Mouse (Mus musculus) T-helper 17 cell (primary cell): ENCODE data around the gene Mllt11.

Source experiments
- in situ Hi-C, 2 experiments: fragments of 300-600 bp; cut with MboI, MseI; formaldehyde crosslinking; loops; 1 replicate in 1 of 2; 2 replicates in 1 of 2; pipeline ENCODE4 v1.15.1; 2025; ENCODE audit warnings: high pct_unique_total_duplicates in 2 of 2

Gene Mllt11

DNA sequence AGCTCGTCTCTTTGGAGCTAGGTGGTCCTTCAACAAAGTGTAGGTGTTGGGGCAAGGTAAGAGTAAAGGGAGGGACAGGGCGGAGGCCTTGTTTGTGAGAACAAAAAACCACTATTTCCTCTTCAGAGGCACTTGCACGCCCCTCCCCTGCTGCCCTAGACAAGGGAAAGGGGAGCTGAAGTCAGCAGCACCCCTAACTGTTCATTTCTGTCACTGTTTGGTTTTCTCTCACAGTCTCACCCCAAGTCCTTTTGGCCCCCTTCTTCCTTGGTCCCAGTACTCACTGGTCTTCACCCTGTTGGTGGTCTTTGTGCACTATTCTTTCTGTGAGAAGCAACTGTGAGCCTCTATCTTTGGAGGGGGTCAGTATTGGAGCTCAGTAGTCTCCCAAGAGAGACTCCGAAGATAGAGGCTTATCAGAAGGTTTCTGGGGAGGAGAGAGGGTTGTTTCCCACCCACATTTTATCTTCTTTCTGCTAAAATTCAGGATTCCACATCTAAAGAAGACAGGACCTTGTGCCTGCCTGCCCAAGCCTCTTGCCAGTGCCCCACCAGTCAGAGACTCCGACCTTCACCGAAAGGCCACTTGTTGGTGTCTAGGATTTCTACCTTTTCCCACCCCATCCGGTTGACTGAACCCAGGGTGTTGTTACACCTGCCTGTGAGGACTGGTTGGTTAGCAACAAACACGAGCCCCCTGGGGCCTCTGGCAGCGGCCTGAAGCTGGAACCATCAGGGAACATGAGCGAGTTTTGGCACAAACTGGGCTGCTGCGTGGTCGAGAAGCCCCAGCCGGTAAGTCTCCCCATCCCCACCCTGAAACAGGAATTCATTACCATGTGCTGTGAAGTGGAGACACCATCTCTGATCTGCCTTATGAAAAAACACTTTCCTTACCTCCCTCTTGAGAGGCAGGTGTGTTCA lies at the start of gene Mllt11:
TSS of gene Mllt11 (minus strand) at position 874 of the 924 bp plus-strand sequence.
- in situ Hi-C loops, result no loop called here

DNA sequence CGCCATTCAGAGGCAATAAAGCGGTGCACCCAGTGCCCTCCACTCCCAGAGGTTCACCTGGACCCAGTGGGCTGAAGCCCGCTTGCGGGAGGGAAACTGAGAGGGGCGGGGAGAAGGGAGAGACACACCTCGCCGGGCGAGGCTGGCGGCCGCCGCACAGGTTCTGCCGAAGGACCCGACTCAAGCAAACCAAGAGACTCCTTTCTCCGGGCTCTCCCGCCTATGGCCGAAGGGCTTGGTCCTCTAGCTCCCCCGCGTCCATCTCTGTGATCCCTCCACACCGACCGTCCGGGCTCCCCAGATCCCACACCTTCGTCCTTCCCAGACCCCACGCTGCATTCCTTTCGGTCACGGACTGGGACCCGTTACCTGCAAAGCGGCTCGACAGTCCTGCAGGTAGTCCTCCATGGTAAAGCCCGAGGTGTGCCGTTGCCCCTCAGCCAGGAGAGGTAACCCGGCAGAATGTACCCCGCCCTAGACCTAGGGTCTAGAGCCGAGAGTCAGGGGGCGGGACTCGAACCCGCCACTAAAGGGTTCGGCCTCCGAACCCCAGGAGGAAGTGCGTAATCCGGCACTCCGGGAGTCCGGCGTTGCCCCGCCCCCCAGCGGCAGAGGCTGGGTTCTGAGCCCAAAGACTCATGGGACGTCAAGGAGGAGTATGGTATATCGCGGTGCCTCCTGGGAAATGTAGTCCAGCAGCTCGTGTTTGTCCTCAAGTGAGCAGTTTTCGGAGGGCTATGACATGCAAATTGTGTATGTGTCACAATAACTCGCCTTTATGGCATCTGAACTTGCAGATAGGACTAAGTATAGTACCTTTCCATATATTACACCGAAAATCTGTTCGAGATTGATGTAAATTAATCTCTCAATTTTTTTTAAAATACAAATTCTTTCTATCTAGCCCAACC lies 49.5 kb upstream of the Mllt11 start, which contains the start of the genes Mindy1 and Prune1:
TSS of gene Mindy1 (plus strand) at position 130 of the 911 bp plus-strand sequence.
TSS of gene Prune1 (minus strand) at position 861 of the 911 bp plus-strand sequence.
- in situ Hi-C loops, result no loop called here

DNA sequence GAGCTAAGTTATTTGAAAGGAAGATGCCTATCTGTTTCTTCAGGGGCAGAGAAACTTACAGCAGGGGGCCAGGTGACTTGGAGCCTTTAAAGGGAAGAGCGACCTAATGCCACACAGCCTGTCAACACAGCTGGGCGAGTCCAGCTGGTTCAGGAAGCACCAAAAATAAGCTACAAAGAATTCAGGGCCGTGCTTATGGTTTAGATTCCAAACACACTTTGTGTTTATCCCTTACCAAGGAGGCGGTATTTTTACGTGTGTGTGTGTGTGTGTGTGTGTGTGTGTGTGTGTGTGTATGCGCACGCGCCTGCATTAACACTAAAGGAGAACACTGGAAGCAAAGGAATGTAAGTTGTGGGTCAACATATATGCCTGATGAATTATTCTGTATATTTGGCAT lies 48.8 kb upstream of the Mllt11 start:
- in situ Hi-C loops, result no loop called here

DNA sequence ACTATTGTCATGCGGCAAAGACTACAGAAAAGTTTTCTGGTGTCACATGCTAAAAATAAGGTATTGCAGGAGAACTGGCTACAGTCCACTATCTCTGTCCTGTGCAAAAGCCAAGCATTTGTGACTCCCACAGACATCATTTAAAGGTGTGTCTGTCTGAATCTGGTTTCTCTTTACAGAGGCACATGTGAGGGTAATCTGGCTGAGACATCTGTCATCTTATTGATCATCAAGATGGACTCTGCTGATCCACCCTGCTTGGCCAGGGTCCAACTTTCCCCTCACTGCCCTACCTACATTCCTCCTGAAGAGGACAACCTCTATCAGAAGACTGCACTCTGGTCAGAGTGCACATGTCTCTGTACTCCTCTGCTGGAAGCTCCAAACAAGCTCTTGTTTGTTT lies 45.2 kb upstream of the Mllt11 start:
- in situ Hi-C loops, result no loop called here

DNA sequence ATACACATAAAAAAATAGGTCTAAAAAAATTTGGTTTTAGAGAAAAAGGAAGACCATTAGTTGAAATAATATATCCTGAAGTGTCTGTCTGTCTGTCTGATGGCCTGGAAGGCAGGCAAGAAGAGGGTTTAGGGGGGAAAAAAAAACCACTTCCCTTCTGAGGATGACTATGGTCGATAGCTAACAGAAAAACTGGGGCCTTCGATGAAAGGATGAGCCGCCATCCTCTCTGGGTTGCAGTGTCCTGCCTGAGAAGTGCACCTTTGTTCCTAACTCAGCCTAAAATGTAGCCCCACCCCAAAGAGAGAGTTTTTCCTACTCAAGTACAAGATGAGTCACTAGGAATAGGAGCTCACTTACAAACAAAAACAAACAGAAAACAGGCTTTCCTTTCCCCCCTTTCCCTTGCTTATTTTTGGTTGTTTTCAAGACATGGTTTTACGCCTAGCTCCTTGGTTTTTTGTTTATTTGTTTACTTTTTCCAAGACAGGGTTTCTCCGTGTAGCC lies 44.5 kb upstream of the Mllt11 start:
- in situ Hi-C loops, result no loop called here

DNA sequence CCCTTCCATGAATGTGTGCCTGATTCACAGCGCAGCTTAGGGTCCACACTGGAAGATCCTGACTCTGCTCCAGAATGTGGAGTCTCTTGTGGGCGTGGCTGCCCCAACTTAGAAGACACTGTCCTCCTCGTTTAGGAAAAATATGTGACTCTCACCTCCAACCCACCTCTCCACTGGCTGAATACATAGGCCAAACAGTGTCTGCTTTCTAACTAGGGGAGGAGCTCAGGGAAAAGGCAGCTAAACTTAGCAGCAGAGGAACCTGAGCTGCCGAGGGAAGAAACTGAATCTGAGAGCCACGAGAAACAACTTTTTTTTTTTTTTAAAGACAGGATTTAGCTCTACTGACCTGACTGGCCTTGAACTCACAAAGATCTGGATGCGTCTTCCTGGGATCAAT lies 43.2 kb upstream of the Mllt11 start:
- in situ Hi-C loops, result no loop called here

DNA sequence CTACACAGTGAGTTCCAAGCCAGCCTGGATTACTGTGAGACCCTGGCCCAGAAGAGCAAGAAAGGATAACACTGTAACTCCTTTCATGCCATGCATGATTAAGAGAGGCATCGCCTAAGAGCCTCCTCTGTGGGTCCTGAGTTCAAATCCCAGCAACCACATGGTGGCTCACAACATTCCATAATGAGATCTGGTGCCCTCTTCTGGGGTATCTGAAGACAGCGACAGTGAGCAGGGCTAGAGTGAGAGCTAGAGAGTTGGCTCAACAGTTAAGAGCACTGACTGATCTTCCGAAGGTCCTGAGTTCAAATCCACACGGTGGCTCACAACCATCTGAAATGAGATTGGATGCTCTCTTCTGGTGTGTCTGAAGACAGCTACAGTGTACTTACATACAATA lies 42.5 kb upstream of the Mllt11 start:
- in situ Hi-C loops, result no loop called here

DNA sequence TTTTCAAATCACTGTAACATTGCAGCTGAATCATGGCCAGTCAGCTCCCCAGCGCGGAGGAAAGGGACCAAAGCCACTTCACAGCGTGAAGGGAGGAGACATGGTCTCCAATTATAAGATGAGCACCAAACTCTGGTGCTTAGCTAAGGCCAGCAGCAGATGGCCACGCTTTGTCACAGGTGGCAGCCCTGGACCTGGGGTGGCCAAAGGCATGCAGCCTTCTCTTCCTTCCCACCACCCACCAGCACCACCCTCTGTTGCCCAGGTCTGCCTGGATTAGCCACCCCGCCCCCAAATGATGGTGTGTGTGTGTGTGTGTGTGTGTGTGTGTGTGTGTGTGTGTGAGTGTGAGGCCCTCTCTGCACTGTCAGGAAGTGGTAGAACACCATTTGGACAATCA lies 41.5 kb upstream of the Mllt11 start:
- in situ Hi-C loops, result no loop called here

DNA sequence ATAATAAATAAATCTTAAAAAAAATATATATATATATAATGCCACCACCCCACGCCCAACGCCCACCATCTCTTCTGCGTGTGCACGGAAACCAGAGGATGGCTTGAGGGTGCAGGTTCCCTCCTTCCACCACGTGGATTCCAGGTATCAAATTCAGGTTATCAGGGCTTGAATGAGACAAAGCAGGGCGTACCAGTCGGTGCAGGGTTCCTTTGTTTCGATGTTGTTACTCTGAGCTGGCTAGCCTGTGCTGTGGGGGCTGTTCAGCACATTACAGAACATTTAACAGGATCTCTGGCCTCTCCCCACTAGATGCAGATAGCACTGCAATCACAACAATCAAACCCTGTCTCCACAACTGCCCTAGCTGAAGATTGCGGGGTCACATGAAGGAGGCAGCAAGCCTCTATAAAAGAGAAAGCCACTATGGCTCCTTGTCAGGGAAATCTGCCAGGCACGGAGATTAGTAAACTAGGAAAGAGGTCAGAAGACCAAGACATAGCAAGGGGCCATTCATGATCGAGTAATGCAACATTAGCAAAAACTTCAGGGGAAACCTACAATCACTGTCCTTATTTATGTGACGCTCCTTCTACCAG lies 38.9 kb upstream of the Mllt11 start:
- in situ Hi-C loops, result no loop called here

DNA sequence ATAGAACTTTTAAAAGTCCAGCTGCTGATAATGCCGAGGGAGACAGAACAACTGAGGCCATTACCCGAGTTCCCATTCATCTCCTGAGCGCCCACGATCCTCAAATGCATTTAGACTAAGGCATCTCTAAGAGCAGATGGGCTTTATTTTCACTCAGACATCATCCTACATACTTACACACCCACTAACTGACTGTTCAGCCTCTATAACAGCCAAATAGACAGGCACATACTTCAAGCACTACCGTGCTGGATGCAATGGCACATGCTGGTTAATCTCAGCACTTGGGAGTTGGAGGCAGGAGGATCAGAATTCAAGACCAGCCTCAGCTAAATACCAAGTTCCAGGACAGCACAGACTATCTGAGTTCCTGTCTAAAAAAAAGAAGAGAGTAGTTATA lies 37.8 kb upstream of the Mllt11 start:
- in situ Hi-C loops, result loop anchor here in 1 of 2 experiments (10.0 kb wide), 1 partner anchor 125 kb away; the partner anchor contains the start of gene Tnfaip8l2

DNA sequence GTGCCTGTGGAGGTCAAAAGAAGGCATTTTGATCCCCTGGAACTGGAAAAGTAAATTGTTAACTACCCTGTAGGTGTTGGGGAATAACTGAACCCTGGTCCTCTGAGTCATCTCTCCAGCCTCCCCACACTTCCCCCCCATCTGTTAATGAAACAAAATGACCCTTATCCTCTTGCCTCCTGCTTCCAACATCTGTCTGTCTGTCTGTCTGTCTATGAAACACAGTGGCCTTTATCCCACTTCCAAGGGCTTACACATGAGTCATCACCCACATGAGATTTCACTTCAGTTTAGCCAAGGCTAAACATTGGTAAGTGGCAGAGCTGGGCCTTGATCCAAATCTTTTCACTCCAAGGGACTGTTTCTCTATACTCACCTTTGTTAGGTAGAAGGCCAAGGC lies 35.9 kb upstream of the Mllt11 start:
- in situ Hi-C loops, result loop anchor here in 1 of 2 experiments (10.0 kb wide), 1 partner anchor 123 kb away; the partner anchor contains the start of gene Tnfaip8l2

DNA sequence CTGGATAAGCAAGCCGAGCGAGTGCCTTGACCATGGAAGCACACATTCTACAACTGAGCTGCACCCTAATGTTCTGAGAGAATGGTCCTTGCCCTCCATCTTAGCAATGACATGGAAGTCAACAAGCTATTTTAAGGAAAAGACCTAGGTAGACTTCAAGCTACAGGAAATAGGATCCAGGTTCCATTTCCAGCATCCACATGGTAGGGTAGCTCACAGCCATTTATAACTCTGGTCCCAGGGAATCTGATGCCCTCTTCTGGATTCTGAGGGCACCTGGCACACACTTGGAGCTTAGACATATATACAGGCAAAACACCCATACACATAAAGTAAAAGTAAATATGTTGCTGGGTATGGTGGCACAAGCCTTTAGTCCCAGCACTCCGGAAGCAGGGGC lies 34.1 kb upstream of the Mllt11 start:
- in situ Hi-C loops, result loop anchor here in 1 of 2 experiments (10.0 kb wide), 1 partner anchor 121 kb away; the partner anchor contains the start of gene Tnfaip8l2

DNA sequence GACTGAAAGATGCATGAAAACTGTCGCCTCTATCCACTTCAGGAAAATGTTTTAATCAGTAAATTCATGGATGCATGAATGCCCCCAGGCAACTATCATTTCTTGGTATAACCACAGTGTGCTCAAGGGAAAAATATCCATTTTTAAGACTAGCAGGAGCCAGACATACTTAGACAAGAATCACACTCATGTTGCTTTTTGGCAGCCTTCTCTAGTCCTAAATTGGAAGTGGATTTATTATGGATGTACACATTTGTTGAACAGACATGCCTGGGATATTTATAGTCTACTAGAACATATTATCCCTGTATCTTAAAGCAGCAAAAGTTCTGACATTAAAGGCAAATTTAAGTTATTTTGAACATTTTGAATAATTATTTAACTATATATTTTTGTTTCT lies 32.8 kb upstream of the Mllt11 start:
- in situ Hi-C loops, result loop anchor here in 1 of 2 experiments (10.0 kb wide), 1 partner anchor 120 kb away; the partner anchor contains the start of gene Tnfaip8l2

DNA sequence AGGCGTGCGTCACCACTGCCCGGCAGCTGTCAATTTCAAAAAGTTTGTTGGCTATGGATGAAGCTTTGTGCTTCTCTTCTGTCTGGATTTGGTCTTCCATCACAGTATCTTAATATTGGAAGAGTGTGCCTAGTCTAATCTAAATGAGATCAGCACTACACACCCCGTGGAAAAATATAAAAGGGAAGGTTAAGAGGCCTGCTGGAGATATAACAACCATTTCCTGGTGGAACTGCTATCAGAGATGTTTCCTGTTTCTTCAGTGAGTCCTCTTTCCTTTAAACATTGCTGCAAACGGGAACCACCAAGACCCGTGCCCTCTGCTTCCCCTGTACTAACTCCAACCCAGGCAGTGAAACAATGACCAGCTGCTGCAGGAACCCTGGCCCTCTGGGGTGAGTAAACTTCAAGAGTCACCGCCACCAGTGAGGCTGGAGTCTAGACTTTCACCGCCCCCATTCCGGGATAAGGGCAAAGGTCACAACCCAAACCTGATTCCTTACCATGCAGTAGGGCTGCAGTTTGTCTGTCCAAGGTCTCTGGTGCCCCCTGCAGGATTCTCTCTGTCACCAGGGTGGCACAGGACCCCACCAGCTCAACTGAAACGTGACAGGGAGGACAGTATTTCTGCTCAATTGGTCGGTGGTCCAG lies 31.2 kb upstream of the Mllt11 start:
- in situ Hi-C loops, result loop anchor here in 1 of 2 experiments (10.0 kb wide), 1 partner anchor 118 kb away; the partner anchor contains the start of gene Tnfaip8l2

DNA sequence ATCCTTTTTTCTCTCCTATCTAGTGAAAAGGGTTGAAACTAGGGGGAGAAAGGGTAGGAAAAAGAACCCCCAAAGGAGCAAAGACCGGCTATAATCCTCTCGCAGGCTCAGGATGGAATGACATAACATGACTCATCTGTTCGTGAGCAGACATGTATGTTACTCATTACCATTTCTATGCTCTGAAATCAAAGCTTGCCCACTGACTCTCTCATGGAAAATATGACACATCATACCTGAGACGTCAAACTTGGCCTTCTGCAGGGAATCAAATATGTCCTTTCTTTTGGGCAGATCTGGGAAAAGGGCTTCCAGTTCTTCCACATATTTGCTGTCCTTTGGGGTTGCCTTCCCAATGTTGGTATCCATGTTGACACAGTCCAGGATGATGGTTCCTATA lies 30.0 kb upstream of the Mllt11 start:
- in situ Hi-C loops, result loop anchor here in 1 of 2 experiments (10.0 kb wide), 1 partner anchor 117 kb away; the partner anchor contains the start of gene Tnfaip8l2

DNA sequence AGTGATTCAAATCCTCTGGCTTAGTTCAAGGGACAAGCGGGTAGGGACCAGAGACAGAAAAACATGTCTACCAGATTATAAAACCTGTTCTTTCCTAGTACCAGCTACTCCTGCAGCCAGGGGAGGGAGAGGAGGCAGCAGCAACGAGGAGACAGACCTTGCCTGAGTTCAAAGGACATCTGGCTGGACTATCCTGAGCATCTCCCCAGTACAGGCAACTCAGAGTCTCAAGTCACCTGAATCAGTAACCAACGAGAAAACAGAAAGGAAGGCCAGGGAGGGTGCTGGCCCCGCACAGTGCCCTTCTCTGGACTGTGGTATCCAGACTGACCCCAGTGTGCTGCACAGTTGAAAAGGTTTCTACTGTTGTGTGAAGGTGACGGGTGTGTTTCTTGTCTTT lies 25.0 kb upstream of the Mllt11 start:
- in situ Hi-C loops, result loop anchor here in 1 of 2 experiments (5.0 kb wide), 1 partner anchor 50 kb away; no protein-coding TSS in a partner anchor

DNA sequence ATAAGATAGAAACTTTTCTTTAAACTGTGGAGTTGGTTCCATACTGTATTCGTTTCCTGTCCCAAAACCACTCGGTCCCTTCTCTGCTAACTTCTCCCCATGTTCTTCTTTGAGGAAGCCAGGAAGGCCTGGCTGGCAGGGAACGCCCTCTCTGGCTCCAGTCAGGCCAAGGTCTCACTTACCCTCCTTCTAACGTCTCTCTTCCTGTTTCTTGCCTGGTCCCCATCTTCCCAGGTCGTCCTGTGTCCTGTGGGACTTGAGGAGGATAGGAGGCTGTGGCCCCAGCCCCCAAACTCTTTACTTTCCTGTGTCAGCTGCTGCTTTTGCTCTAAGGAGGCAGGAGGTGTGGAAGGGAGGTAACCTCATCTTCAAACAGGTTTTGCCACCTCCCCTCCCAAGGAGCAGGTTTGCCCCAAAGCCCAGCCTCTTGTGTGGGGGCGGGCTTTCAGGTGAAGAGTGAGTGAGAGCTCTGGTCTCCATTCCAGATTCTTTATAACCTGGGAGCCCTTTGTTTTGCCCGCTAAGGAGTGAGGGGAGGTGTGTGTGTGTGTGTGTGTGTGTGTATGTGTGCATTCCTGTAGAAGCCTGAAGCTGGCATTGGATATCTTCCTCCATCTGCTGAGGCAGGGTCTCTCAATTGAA lies 18.9 kb upstream of the Mllt11 start, which contains the start of gene Bnipl:
TSS of gene Bnipl (minus strand) at position 411 of the 642 bp plus-strand sequence.
- in situ Hi-C loops, result no loop called here

DNA sequence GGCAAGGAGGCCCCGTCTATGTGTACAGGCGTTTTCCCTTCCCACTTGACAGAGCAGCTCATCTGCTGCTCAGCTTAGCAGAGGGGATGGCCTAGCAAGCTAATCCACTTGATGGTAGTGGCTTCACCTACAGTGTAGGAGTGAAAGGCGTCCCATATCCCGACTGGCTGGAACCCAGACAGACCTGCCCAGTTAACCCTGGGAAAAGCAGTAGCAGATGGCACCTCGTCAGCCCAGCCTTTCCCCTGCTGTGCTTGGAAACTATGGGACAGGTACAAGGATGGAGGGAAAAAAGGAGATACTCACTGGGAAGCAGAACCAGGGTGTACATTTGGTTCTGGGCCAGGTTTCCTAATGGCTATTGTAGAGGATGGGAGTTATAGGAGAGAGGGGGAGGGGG lies 18.4 kb upstream of the Mllt11 start:
- in situ Hi-C loops, result no loop called here

DNA sequence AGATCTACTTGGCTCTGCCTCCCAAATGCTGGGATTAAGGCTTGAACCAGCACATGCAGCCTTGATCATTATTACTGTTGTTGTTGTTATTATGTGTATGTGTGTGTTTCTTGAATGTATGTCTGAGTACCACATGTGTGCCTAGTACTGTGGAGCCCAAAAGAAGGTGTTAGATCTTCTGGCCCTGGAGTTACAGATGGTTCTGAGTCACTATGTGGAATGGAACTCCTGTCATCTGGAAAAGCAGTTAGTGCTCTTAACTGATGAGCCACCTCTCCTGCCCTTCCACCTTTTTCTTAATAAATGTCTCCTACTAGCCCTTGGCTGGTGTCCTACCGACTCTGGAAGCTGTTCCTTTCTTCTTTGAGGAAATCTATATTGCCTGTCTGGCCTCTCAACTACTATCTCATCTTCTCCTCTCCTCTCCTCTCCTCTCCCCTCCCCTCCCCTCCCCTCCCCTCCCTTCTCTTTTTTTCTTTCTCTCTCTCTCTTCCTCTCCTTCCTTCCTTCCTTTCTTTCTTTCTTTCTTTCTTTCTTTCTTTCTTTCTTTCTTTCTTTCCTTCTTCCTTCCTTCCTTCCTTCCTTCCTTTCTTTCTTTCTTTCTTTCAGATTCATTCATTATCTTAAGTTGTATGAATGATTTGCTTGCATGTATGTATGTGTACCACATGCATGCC lies 15.8 kb upstream of the Mllt11 start:
- in situ Hi-C loops, result no loop called here
